Mouse (Mus musculus): ENCODE results near the gene Arglu1. TPM values are rescaled to one million over a fixed set of nuclear protein-coding genes. Genes with fewer than 3 reads are reported as not detected.

Arglu1 gene
- polyA plus RNA-seq, 1 experiment from 2014 or later = 156 TPM

DNA sequence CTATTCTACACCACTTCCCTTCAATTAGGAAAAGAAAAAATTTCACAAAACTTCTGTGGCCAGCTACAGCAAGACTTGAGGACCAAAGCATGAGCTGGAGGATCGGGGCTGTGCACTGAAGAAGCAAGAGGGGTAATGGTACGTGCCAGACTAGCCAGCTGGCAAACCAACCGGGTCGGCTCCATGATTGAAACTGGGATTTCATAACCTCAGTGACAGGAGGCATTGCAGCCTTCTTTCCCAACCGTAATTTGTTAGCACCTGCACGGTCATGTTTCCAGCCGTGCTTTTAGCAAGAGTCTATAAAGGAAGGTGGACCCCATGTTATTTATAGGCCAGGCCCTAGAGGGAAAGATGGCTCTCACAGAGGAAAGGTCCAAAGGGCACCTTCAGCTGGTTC, 41.6 kb downstream of the Arglu1 start:
- no peaks in the 10 kb centered on the region for H3K9me3 ChIP-seq (ENCODE audit: control insufficient read depth, low read depth, low read length)
- H3K36me3 ChIP-seq (ENCODE audit: control insufficient read depth, insufficient read depth, low read length) = peaks cover 5% of the 10 kb centered on the region; the same call in 1 of the 2 replicates
- peaks cover 42% of the 10 kb centered on the region; the same call in 1 of the 2 replicates for H3K4me1 ChIP-seq (ENCODE audit: control insufficient read depth, insufficient read depth, low read length)
- H3K27ac ChIP-seq (ENCODE audit: low read length) = peak overlapping the region; percentile 7; the same call in 1 of the 2 replicates
- H3K4me2 ChIP-seq (replicated peaks; ENCODE audit: low read depth, low read length) = no peak overlapping the region
- no peak for ATAC-seq (ENCODE audit: insufficient number of reproducible peaks, insufficient read depth, low FRiP score, low read depth)
- WGBS = 70% methylated on average over 7 of the region's 7 CpGs
- no peak overlapping the region for H3K9ac ChIP-seq (replicated peaks; ENCODE audit: low read depth, low read length)
- H3K27me3 ChIP-seq (ENCODE audit: control insufficient read depth, insufficient read depth, low read length) = no peaks in the 10 kb centered on the region
- no peak overlapping the region for H3K4me3 ChIP-seq (ENCODE audit: low read depth, low read length)

DNA sequence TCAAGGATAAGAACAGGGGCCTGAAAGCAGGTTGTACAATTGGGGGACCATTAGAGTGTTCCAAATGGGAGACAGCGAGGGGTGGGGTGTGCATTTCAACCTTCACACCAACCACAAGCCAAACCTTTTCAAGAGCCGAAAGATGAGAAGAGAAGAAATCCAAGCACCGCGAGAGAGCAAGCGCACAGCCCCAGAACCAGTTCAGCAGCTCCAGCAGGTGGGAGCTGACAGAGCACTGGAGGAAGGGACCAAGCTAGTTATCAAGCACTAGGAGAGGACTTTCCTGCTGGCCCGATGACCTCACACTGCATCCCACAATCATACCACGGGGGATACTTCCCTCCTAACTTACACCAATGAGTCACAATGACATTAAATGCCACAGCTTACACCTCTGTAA, 42.5 kb downstream of the Arglu1 start:
- WGBS = 54% methylated on average over 7 of the region's 7 CpGs
- Histone ChIP-seq H3K4me3 (ENCODE audit: low read depth, low read length) (no peak overlapping the region), H3K4me1 (ENCODE audit: control insufficient read depth, insufficient read depth, low read length) (peaks cover 39% of the 10 kb centered on the region; the same call in 1 of the 2 replicates), H3K9me3 (ENCODE audit: control insufficient read depth, low read depth, low read length) (no peaks in the 10 kb centered on the region), H3K9ac (replicated peaks; ENCODE audit: low read depth, low read length) (no peak overlapping the region), H3K27me3 (ENCODE audit: control insufficient read depth, insufficient read depth, low read length) (no peaks in the 10 kb centered on the region), H3K4me2 (replicated peaks; ENCODE audit: low read depth, low read length) (no peak overlapping the region), H3K36me3 (ENCODE audit: control insufficient read depth, insufficient read depth, low read length) (peaks cover 5% of the 10 kb centered on the region; the same call in 1 of the 2 replicates), H3K27ac (ENCODE audit: low read length) (no peak overlapping the region)
- no peak for ATAC-seq (ENCODE audit: insufficient number of reproducible peaks, insufficient read depth, low FRiP score, low read depth)

DNA sequence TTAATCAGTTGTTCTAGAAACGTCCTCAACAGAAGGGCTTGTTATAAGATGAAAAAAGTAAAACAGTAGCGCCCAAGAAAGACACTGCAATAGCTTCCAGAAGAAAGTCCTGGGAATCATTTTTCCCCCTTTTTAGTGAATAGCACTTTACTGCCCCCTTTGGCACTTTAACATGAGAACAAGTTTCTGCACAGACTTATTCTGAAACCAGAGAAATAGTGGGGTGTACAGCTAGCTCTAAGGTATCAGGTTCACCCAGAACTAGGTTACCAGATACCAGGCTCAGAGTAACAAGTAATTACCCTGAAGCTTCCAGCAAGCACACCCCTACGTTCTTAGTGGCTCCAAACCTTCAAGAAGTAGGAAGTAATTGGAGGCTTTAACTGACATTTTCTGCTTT, 43.0 kb downstream of the Arglu1 start:
- Histone ChIP-seq H3K36me3 (ENCODE audit: control insufficient read depth, insufficient read depth, low read length) (peaks cover 5% of the 10 kb centered on the region; the same call in 1 of the 2 replicates), H3K4me2 (replicated peaks; ENCODE audit: low read depth, low read length) (no peak overlapping the region), H3K27me3 (ENCODE audit: control insufficient read depth, insufficient read depth, low read length) (no peaks in the 10 kb centered on the region), H3K4me1 (ENCODE audit: control insufficient read depth, insufficient read depth, low read length) (peaks cover 38% of the 10 kb centered on the region; the same call in 1 of the 2 replicates), H3K9ac (replicated peaks; ENCODE audit: low read depth, low read length) (no peak overlapping the region), H3K4me3 (ENCODE audit: low read depth, low read length) (no peak overlapping the region), H3K9me3 (ENCODE audit: control insufficient read depth, low read depth, low read length) (no peaks in the 10 kb centered on the region), H3K27ac (ENCODE audit: low read length) (no peak overlapping the region)
- ATAC-seq (ENCODE audit: insufficient number of reproducible peaks, insufficient read depth, low FRiP score, low read depth) = no peak
- 55% methylated on average over 3 of the region's 3 CpGs for WGBS

DNA sequence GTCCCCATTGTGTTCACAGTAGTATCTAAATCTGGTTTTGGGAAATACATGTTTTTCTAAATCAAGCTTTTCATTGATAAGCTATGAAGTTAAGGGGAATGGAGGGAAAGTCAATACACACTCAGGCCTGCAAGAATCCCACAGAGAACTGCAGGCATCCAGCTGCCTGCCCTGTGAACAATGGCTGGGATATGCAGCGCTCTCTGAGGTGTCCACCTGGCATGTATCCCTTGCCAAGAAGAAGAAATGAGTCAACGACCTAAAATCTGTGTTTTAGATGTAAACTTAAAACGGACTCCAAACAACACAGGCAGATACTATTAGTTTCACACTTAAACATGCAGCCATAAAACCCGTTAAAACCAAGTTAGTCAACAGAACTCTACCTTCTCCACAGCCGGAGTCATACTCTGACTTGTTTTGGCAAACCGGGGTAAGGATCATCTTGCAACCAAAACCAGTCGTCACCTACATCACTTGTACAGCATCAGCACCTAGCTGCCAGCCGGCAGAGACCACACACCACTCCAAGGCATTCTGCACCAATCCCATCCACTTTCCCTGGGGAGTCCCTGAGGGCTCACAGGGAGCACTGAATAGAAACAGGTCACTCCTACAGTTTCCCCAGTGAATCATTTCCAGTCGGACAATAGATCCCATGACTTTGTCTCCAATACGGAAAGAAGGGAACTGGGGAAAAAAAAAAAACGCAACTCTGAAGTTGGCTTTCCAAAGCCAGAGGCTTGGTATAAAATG, 46.0 kb downstream of the Arglu1 start:
- H3K4me2 ChIP-seq (replicated peaks; ENCODE audit: low read depth, low read length) = no peak overlapping the region
- H3K9ac ChIP-seq (replicated peaks; ENCODE audit: low read depth, low read length) = no peak overlapping the region
- H3K27me3 ChIP-seq (ENCODE audit: control insufficient read depth, insufficient read depth, low read length) = no peaks in the 10 kb centered on the region
- H3K9me3 ChIP-seq (ENCODE audit: control insufficient read depth, low read depth, low read length) = no peaks in the 10 kb centered on the region
- peaks cover 11% of the 10 kb centered on the region; the same call in 1 of the 2 replicates for H3K4me1 ChIP-seq (ENCODE audit: control insufficient read depth, insufficient read depth, low read length)
- no peak overlapping the region for H3K4me3 ChIP-seq (ENCODE audit: low read depth, low read length)
- 73% methylated on average over 11 of the region's 11 CpGs for WGBS
- H3K36me3 ChIP-seq (ENCODE audit: control insufficient read depth, insufficient read depth, low read length) = 0 out of 2 replicates have a peak, but pooled peaks cover 2% of the 10 kb centered on the region
- ATAC-seq (ENCODE audit: insufficient number of reproducible peaks, insufficient read depth, low FRiP score, low read depth) = no peak
- no peak overlapping the region for H3K27ac ChIP-seq (ENCODE audit: low read length)

DNA sequence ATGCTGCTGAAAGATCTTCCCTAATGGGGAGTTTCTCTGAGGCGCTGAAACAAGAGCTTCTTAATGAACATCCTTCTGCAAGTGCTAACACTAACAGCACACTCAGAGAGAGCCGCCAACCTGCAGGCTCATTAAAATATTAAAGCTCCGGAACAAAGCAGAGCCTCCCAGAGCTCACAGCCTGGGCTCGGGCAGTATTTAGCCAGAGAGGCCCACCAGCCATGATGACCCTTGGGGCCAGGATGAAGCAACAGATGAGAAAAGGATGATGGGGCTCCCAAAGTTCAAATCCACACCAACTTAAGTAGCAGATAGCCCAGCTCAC, 50.1 kb downstream of the Arglu1 start:
- Histone ChIP-seq H3K27ac (ENCODE audit: low read length) (no peak overlapping the region), H3K4me1 (ENCODE audit: control insufficient read depth, insufficient read depth, low read length) (no peaks in the 10 kb centered on the region), H3K4me3 (ENCODE audit: low read depth, low read length) (no peak overlapping the region), H3K27me3 (ENCODE audit: control insufficient read depth, insufficient read depth, low read length) (no peaks in the 10 kb centered on the region), H3K4me2 (replicated peaks; ENCODE audit: low read depth, low read length) (no peak overlapping the region), H3K9ac (replicated peaks; ENCODE audit: low read depth, low read length) (no peak overlapping the region), H3K36me3 (ENCODE audit: control insufficient read depth, insufficient read depth, low read length) (peaks cover 17% of the 10 kb centered on the region; the same call in 1 of the 2 replicates), H3K9me3 (ENCODE audit: control insufficient read depth, low read depth, low read length) (no peaks in the 10 kb centered on the region)
- ATAC-seq (ENCODE audit: insufficient number of reproducible peaks, insufficient read depth, low FRiP score, low read depth) = no peak
- 20% methylated on average over 4 of the region's 4 CpGs for WGBS

DNA sequence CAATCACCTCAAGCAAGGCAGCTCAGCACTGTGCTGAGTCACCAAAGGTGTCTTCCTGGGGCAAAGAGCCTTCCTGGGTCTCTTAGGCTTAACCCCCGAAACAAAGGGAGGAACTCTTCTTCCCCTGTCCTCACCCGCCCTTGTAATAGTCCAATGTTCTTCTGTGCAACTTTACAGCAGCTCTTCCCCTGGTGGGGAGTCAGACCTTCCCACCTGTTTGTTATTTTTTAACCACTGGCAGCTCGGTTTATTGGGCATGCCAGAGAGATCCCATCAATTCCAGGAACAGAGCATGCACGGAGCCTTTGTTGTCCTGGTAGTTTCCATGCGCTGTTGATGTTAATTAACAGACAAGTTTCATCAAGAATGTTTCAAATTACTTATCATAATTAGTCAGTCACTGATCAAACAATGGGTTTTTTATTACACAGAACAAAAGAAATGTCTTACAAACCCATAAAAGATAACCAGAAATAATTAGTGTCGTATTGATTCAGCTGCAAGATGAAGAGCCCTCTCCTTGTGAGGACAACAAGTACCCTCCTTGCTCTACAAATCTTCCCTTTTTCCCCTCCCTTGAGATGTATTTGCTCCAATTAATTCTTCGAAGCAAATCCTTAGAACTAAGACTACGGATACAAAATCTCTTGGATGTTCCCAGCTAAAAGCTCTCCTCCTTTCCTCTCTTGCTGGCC, 50.6 kb downstream of the Arglu1 start:
- WGBS = 55% methylated on average over 8 of the region's 8 CpGs
- no peak for ATAC-seq (ENCODE audit: insufficient number of reproducible peaks, insufficient read depth, low FRiP score, low read depth)
- no peak overlapping the region for H3K4me3 ChIP-seq (ENCODE audit: low read depth, low read length)

DNA sequence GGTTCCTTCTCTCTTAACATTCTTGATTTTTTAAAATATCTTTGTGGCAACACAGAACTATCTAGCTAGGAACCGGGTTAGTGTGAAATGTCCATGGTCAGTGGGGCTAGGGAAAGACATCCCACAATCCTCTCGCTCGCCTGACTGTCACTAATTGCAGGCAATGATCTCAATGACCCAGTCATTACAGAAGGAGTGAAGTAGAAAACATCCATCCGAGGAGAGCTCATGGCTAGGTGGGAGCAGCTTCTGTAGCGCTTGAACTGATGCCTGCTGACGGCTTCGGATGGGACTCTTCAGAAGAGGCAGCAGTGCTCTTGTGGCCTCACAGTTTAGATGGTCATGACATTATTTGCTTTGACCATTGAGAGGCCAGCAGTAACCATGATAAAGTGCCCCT, 58.9 kb downstream of the Arglu1 start:
- Histone ChIP-seq H3K4me2 (replicated peaks; ENCODE audit: low read depth, low read length) (no peak overlapping the region), H3K4me3 (ENCODE audit: low read depth, low read length) (no peak overlapping the region), H3K27ac (ENCODE audit: low read length) (no peak overlapping the region), H3K36me3 (ENCODE audit: control insufficient read depth, insufficient read depth, low read length) (peaks cover 6% of the 10 kb centered on the region), H3K9me3 (ENCODE audit: control insufficient read depth, low read depth, low read length) (no peaks in the 10 kb centered on the region), H3K9ac (replicated peaks; ENCODE audit: low read depth, low read length) (no peak overlapping the region), H3K27me3 (ENCODE audit: control insufficient read depth, insufficient read depth, low read length) (no peaks in the 10 kb centered on the region), H3K4me1 (ENCODE audit: control insufficient read depth, insufficient read depth, low read length) (no peaks in the 10 kb centered on the region)
- ATAC-seq (ENCODE audit: insufficient number of reproducible peaks, insufficient read depth, low FRiP score, low read depth) = no peak
- 76% methylated on average over 7 of the region's 7 CpGs for WGBS

More for the DNA sequence above, 50.6 kb downstream of the Arglu1 start:
- Histone ChIP-seq H3K9ac (replicated peaks; ENCODE audit: low read depth, low read length) (no peak overlapping the region), H3K9me3 (ENCODE audit: control insufficient read depth, low read depth, low read length) (no peaks in the 10 kb centered on the region), H3K4me2 (replicated peaks; ENCODE audit: low read depth, low read length) (no peak overlapping the region), H3K4me1 (ENCODE audit: control insufficient read depth, insufficient read depth, low read length) (no peaks in the 10 kb centered on the region), H3K36me3 (ENCODE audit: control insufficient read depth, insufficient read depth, low read length) (peaks cover 16% of the 10 kb centered on the region; the same call in 1 of the 2 replicates), H3K27me3 (ENCODE audit: control insufficient read depth, insufficient read depth, low read length) (no peaks in the 10 kb centered on the region), H3K27ac (ENCODE audit: low read length) (no peak overlapping the region)

DNA sequence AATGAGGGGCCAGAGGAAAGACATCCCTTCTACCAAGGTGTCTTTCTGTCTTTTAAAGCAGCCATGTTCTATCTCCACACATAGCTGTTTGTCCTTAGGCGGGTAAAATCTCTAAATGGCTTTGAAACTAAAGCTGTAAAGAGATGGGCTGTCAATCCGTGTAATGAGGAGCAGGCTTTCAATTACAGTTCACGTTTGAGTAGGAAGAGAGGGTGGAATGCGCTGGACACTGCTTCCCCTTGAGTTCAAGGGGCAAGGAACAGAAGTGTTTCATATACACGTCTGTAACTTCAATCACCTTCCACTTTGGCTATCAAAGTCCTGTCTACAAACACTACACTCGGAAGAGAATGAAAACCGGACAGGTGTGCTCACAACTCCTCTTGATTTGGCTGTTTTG, 66.3 kb downstream of the Arglu1 start:
- WGBS = 47% methylated on average over 7 of the region's 7 CpGs

More for the DNA sequence above, 66.3 kb downstream of the Arglu1 start:
- H3K4me2 ChIP-seq (replicated peaks; ENCODE audit: low read depth, low read length) = no peak overlapping the region
- no peak overlapping the region for H3K27ac ChIP-seq (ENCODE audit: low read length)
- ATAC-seq (ENCODE audit: insufficient number of reproducible peaks, insufficient read depth, low FRiP score, low read depth) = no peak
- no peak overlapping the region for H3K9ac ChIP-seq (replicated peaks; ENCODE audit: low read depth, low read length)
- H3K4me1 ChIP-seq (ENCODE audit: control insufficient read depth, insufficient read depth, low read length) = peaks cover 7% of the 10 kb centered on the region; the same call in 1 of the 2 replicates
- H3K9me3 ChIP-seq (ENCODE audit: control insufficient read depth, low read depth, low read length) = no peaks in the 10 kb centered on the region
- H3K27me3 ChIP-seq (ENCODE audit: control insufficient read depth, insufficient read depth, low read length) = no peaks in the 10 kb centered on the region
- peaks cover 39% of the 10 kb centered on the region for H3K36me3 ChIP-seq (ENCODE audit: control insufficient read depth, insufficient read depth, low read length)
- no peak overlapping the region for H3K4me3 ChIP-seq (ENCODE audit: low read depth, low read length)

All from stomach, embryonic 14.5 days (tissue).